Mouse (Mus musculus) hindbrain, postnatal 0 days (tissue): ENCODE measurements at regions not wholly inside any gene's neighbourhood (a gene's known extent, or its start where the extent isn't known, plus 50 kb on each side); places are given as distances from the start of the nearest gene placed in this dataset.

Source experiments
- ATAC-seq: fragments of 200-750 bp; cut with Nextera tagmentation; 2 replicates; pipeline ENCODE4 v1.8.0; 2017; ENCODE audit warnings: mild to moderate bottlenecking, moderate TSS enrichment, moderate library complexity
- DNase-seq: peaks from one replicate; pipeline ENCODE4 v3.0.0-alpha.2; 2015; ENCODE audit warnings: low spot score
- H3K27ac ChIP-seq: fragments of 300-500 bp; sonication (generic); 2 replicates; pipeline ENCODE4 v1.5.1; 2014; ENCODE audit warnings: mild to moderate bottlenecking
- H3K27me3 ChIP-seq: fragments of 300-500 bp; sonication (generic); 2 replicates; pipeline ENCODE4 v1.6.1; 2014; ENCODE audit warnings: low read length, mixed read lengths; ENCODE audit not compliant: insufficient read depth
- H3K36me3 ChIP-seq: fragments of 300-500 bp; sonication (generic); 2 replicates; pipeline ENCODE4 v1.6.1; 2014; ENCODE audit warnings: low read length, mixed read lengths; ENCODE audit not compliant: insufficient read depth
- H3K4me1 ChIP-seq: fragments of 300-500 bp; sonication (generic); 2 replicates; pipeline ENCODE4 v1.6.1; 2014; ENCODE audit warnings: antibody characterized with exemption, low read length, mixed read lengths; ENCODE audit not compliant: insufficient read depth
- H3K4me2 ChIP-seq: fragments of 300-500 bp; sonication (generic); 2 replicates; pipeline ENCODE4 v1.6.1; 2014; ENCODE audit warnings: low read depth, mild to moderate bottlenecking, low read length, moderate library complexity, mixed read lengths
- H3K4me3 ChIP-seq: fragments of 300-500 bp; sonication (generic); 2 replicates; pipeline ENCODE4 v1.5.1; 2014; ENCODE audit warnings: low read length
- H3K9ac ChIP-seq: fragments of 300-500 bp; sonication (generic); replicated peaks from 2 replicates; pipeline ENCODE4 v1.6.1; 2014; ENCODE audit warnings: mild to moderate bottlenecking, low read length, moderate library complexity, mixed read lengths
- H3K9me3 ChIP-seq: fragments of 300-500 bp; sonication (generic); 2 replicates; pipeline ENCODE4 v1.6.1; 2016; ENCODE audit warnings: low read length, mixed read lengths
- CTCF ChIP-seq: IDR thresholded peaks from 2 replicates; pipeline ENCODE4 v1.5.1; 2016; ENCODE audit warnings: antibody characterized with exemption, control low read depth, low read depth
- WGBS: fragments of 180-500 bp; shearing (Covaris S2); extraction: QIAGEN DNeasy Blood & Tissue Kit; methylation state at CpG from one replicate; pipeline ENCODE4 v1.1.7; 2014; 5-methylcytosine and 5-hydroxymethylcytosine counted together

- H3K4me2 ChIP-seq, result no peak overlapping the region
- H3K9ac ChIP-seq, result no peak overlapping the region
- no peaks in the 10 kb centered on the region for H3K36me3 ChIP-seq
- H3K9me3 ChIP-seq, result no peaks in the 10 kb centered on the region
- H3K4me1 ChIP-seq, result no peaks in the 10 kb centered on the region
- no peak overlapping the region for H3K27ac ChIP-seq
- TF ChIP-seq CTCF, result no peak
- ATAC-seq, result no peak
- H3K27me3 ChIP-seq, result no peaks in the 10 kb centered on the region
- DNase-seq, result no peak
- no peak overlapping the region for H3K4me3 ChIP-seq
- 75% methylated on average over 3 of the region's 3 CpGs for WGBS
Measured at GRCm38 (mm10) chr10:122308691-122309090, 139.6 kb upstream of the Avpr1a start.

GRCm38 (mm10) chr10:122302259-122302658, 146.0 kb upstream of the Avpr1a start:
- H3K4me1 ChIP-seq, result no peaks in the 10 kb centered on the region
- WGBS, result 84% methylated on average over 6 of the region's 6 CpGs
- no peak overlapping the region for H3K27ac ChIP-seq
- H3K36me3 ChIP-seq, result no peaks in the 10 kb centered on the region
- DNase-seq (no peak), ATAC-seq (no peak)
- no peak overlapping the region for H3K9ac ChIP-seq
- H3K27me3 ChIP-seq, result no peaks in the 10 kb centered on the region
- H3K4me3 ChIP-seq, result no peak overlapping the region
- no peak overlapping the region for H3K4me2 ChIP-seq
- H3K9me3 ChIP-seq, result no peaks in the 10 kb centered on the region
- TF ChIP-seq CTCF, result no peak

GRCm38 (mm10) chr10:122295921-122296425, 152.3 kb upstream of the Avpr1a start:
- H3K9me3 ChIP-seq, result no peaks in the 10 kb centered on the region
- ATAC-seq, result no peak

GRCm38 (mm10) chr10:122291611-122292010, 156.7 kb upstream of the Avpr1a start:
- H3K4me1 ChIP-seq, result no peaks in the 10 kb centered on the region
- H3K27me3 ChIP-seq, result no peaks in the 10 kb centered on the region
- H3K4me3 ChIP-seq, result no peak overlapping the region
- 79% methylated on average over 2 of the region's 2 CpGs for WGBS
- H3K36me3 ChIP-seq, result no peaks in the 10 kb centered on the region
- no peak overlapping the region for H3K9ac ChIP-seq
- ATAC-seq (no peak), DNase-seq (no peak)
- H3K9me3 ChIP-seq, result no peaks in the 10 kb centered on the region
- no peak for TF ChIP-seq CTCF
- H3K4me2 ChIP-seq, result no peak overlapping the region
- H3K27ac ChIP-seq, result no peak overlapping the region

More at GRCm38 (mm10) chr10:122295921-122296425, 152.3 kb upstream of the Avpr1a start:
- Histone ChIP-seq H3K4me3 (no peak overlapping the region), H3K36me3 (no peaks in the 10 kb centered on the region), H3K27me3 (no peaks in the 10 kb centered on the region), H3K9ac (no peak overlapping the region), H3K4me2 (no peak overlapping the region), H3K27ac (no peak overlapping the region), H3K4me1 (no peaks in the 10 kb centered on the region)
- 42% methylated on average over 5 of the region's 5 CpGs for WGBS
- DNase-seq, result no peak
- no peak for TF ChIP-seq CTCF

- no peak for TF ChIP-seq CTCF
- H3K4me3 ChIP-seq, result no peak overlapping the region
- 87% methylated on average over 5 of the region's 5 CpGs for WGBS
Measured at GRCm38 (mm10) chr10:122291091-122291490, 157.2 kb upstream of the Avpr1a start.

GRCm38 (mm10) chr10:122274885-122275284, 173.4 kb upstream of the Avpr1a start:
- TF ChIP-seq CTCF, result no peak
- Histone ChIP-seq H3K27me3 (no peaks in the 10 kb centered on the region), H3K9ac (no peak overlapping the region), H3K36me3 (no peaks in the 10 kb centered on the region), H3K4me2 (no peak overlapping the region), H3K4me1 (no peaks in the 10 kb centered on the region), H3K27ac (no peak overlapping the region), H3K9me3 (no peaks in the 10 kb centered on the region), H3K4me3 (no peak overlapping the region)
- ATAC-seq (no peak), DNase-seq (no peak)
- 72% methylated on average over 1 of the region's 1 CpGs for WGBS

More at GRCm38 (mm10) chr10:122291091-122291490, 157.2 kb upstream of the Avpr1a start:
- no peaks in the 10 kb centered on the region for H3K27me3 ChIP-seq
- no peak overlapping the region for H3K4me2 ChIP-seq
- no peaks in the 10 kb centered on the region for H3K36me3 ChIP-seq
- no peak for ATAC-seq
- H3K27ac ChIP-seq, result no peak overlapping the region
- H3K9ac ChIP-seq, result no peak overlapping the region
- no peaks in the 10 kb centered on the region for H3K9me3 ChIP-seq
- H3K4me1 ChIP-seq, result no peaks in the 10 kb centered on the region
- no peak for DNase-seq

- no peaks in the 10 kb centered on the region for H3K9me3 ChIP-seq
- no peak for TF ChIP-seq CTCF
- DNase-seq (no peak), ATAC-seq (no peak)
- no peaks in the 10 kb centered on the region for H3K36me3 ChIP-seq
- H3K4me3 ChIP-seq, result no peak overlapping the region
- H3K27me3 ChIP-seq, result no peaks in the 10 kb centered on the region
- WGBS, result 56% methylated on average over 3 of the region's 3 CpGs
- no peak overlapping the region for H3K27ac ChIP-seq
- H3K4me2 ChIP-seq, result no peak overlapping the region
- H3K9ac ChIP-seq, result no peak overlapping the region
- no peaks in the 10 kb centered on the region for H3K4me1 ChIP-seq
Measured at GRCm38 (mm10) chr10:122274181-122274580, 174.1 kb upstream of the Avpr1a start.
